Mouse (Mus musculus) heart, embryonic 16.5 days (tissue): ENCODE data around the gene Adamts1. TPM values are rescaled to one million over a fixed set of nuclear protein-coding genes. Genes with fewer than 3 reads are reported as not detected.

Experiments
- ATAC-seq: fragments of 200-750 bp; cut with Nextera tagmentation; replicated peaks from 2 replicates; pipeline ENCODE4 v1.8.0; 2017; ENCODE audit warnings: moderate number of reproducible peaks; ENCODE audit not compliant: insufficient read depth, low FRiP score; ENCODE audit errors: extremely low read depth
- H3K27ac ChIP-seq: fragments of 300-500 bp; sonication (generic); 2 replicates; pipeline ENCODE4 v1.5.1; 2014; ENCODE audit warnings: mild to moderate bottlenecking, low read length, control low read depth, moderate library complexity
- H3K27me3 ChIP-seq: fragments of 300-500 bp; sonication (generic); 2 replicates; pipeline ENCODE4 v1.6.1; 2014; ENCODE audit warnings: low read length, mixed read lengths; ENCODE audit not compliant: control insufficient read depth, insufficient read depth
- H3K36me3 ChIP-seq: fragments of 300-500 bp; sonication (generic); 2 replicates; pipeline ENCODE4 v1.6.1; 2014; ENCODE audit not compliant: control insufficient read depth, insufficient read depth
- H3K4me1 ChIP-seq: fragments of 300-500 bp; sonication (generic); 2 replicates; pipeline ENCODE4 v1.6.1; 2014; ENCODE audit warnings: low read length, mixed read lengths; ENCODE audit not compliant: control insufficient read depth, insufficient read depth
- H3K4me2 ChIP-seq: fragments of 300-500 bp; sonication (generic); 2 replicates; pipeline ENCODE4 v1.6.1; 2014; ENCODE audit warnings: low read depth, mild to moderate bottlenecking, control low read depth, low read length
- H3K4me3 ChIP-seq: fragments of 300-500 bp; sonication (generic); 2 replicates; pipeline ENCODE4 v1.5.1; 2014; ENCODE audit warnings: mild to moderate bottlenecking, control low read depth, low read length
- H3K9ac ChIP-seq: fragments of 300-500 bp; sonication (generic); 2 replicates; pipeline ENCODE4 v1.6.1; 2014; ENCODE audit warnings: low read length, control low read depth
- H3K9me3 ChIP-seq: fragments of 300-500 bp; sonication (generic); replicated peaks from 2 replicates; pipeline ENCODE4 v1.6.1; 2016; ENCODE audit warnings: low read length; ENCODE audit not compliant: control insufficient read depth
- WGBS: fragments of 180-500 bp; shearing (Covaris S2); extraction: QIAGEN DNeasy Blood & Tissue Kit; methylation state at CpG from one replicate; pipeline ENCODE4 v1.1.7; 2014; 5-methylcytosine and 5-hydroxymethylcytosine counted together
- polyA plus RNA-seq: library from polyadenylated mRNA; unstranded; fragments of >200 nt; fragmentation: Nextera tagmentation; extraction: Ambion mirVana; gene quantifications from 2 replicates; pipeline ENCODE4 v1.2.1, GENCODE M21; 2015

Adamts1 gene
- polyA plus RNA-seq, 1 experiment from 2014 or later, result 40.1 TPM

DNA sequence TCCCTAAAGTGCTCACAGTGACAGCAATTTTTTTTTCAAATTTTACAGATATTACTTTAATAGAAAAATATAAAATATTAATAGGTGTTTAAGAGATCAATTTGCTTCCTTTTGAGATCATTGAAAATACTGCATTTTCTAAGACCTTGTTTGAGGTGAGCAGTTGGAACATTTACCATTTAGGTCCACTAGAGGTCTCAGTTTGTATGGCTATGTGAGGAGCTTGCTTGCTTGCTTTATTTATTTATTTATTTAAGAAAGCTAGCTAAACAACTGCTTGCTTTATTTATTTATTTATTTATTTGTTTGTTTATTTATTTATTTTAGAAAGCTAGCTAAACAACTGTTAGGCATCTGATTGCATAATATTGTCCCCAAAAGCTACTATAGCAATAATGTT, 23.1 kb downstream of the Adamts1 start:
- ATAC-seq, result no peak
- no peak overlapping the region for H3K9ac ChIP-seq
- no peak overlapping the region for H3K4me2 ChIP-seq
- H3K4me1 ChIP-seq, result no peaks in the 10 kb centered on the region
- H3K27me3 ChIP-seq, result no peaks in the 10 kb centered on the region
- no peak overlapping the region for H3K4me3 ChIP-seq
- no peaks in the 10 kb centered on the region for H3K36me3 ChIP-seq
- H3K9me3 ChIP-seq, result no peaks in the 10 kb centered on the region
- no peak overlapping the region for H3K27ac ChIP-seq

DNA sequence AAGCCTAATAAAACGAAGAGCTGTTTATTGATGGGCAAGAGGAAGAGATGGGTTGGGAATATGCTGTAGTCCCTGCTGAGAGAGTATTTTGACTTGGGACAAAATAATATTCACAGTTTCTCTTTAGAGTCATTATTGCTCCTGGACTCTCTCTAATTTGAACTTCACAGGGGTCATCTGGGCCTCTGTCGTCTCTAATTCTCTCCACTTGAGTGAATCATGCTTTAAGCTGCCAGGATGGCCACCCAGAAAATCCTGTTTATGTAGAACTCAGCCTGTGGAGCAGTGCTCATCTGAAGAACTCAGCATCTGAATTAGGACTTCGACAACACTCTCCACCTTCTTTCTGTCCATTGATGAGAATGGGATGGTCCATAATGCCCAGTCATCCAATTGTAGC, 30.6 kb downstream of the Adamts1 start:
- Histone ChIP-seq H3K4me2 (no peak overlapping the region), H3K36me3 (no peaks in the 10 kb centered on the region), H3K27me3 (no peaks in the 10 kb centered on the region), H3K9ac (no peak overlapping the region), H3K4me3 (no peak overlapping the region), H3K27ac (no peak overlapping the region), H3K9me3 (no peaks in the 10 kb centered on the region), H3K4me1 (no peaks in the 10 kb centered on the region)
- no peak for ATAC-seq
- WGBS, result 68% methylated on average over 3 of the region's 3 CpGs

DNA sequence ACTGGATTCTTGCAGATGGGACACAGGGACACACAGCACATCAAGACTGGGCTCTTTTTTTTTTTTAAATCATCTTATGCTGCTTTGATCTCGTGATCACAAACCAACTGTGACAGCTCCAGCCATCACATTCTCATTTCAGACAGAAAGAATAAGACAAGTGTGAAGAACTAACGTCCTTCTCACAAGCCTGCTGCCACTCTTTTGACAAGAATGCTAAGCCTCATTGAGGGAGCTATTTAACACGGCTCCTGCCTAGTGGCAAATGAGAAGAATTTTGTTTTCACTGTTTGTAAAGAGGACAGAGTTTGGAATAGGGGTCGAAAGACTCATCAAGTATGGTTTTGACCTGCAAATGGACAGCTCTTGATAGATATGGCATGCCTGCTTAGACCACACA, 35.6 kb downstream of the Adamts1 start:
- no peak overlapping the region for H3K9ac ChIP-seq
- H3K27me3 ChIP-seq, result no peaks in the 10 kb centered on the region
- no peak overlapping the region for H3K4me3 ChIP-seq
- no peaks in the 10 kb centered on the region for H3K36me3 ChIP-seq
- H3K4me2 ChIP-seq, result no peak overlapping the region
- H3K4me1 ChIP-seq, result peaks cover 7% of the 10 kb centered on the region
- WGBS, result 56% methylated on average over 4 of the region's 4 CpGs
- no peaks in the 10 kb centered on the region for H3K9me3 ChIP-seq
- no peak for ATAC-seq
- H3K27ac ChIP-seq, result no peak overlapping the region

DNA sequence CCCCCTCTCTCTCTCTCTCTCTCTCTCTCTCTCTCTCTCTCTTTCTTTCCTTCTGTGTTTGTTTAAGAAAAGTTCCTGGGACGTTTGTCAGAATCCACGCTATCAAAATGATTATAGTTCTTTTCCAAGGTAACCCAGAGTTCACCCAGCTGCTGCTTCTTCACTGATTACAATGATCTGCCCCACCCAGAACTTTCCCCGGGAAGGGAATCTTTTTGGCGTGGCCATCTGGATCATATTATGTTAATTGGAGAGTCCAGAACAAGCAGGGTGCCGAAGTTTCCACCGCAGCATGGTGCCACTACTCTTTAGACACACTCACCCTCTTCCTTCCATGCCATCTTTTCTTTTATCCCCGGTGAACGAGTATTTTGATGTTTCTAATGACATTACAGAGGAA, 37.2 kb downstream of the Adamts1 start:
- WGBS, result 34% methylated on average over 8 of the region's 8 CpGs
- no peak overlapping the region for H3K4me3 ChIP-seq
- H3K9ac ChIP-seq, result no peak overlapping the region
- H3K4me2 ChIP-seq, result no peak overlapping the region
- H3K27me3 ChIP-seq, result no peaks in the 10 kb centered on the region
- no peak overlapping the region for H3K27ac ChIP-seq
- no peaks in the 10 kb centered on the region for H3K36me3 ChIP-seq
- H3K4me1 ChIP-seq, result peaks cover 11% of the 10 kb centered on the region
- no peaks in the 10 kb centered on the region for H3K9me3 ChIP-seq
- no peak for ATAC-seq

DNA sequence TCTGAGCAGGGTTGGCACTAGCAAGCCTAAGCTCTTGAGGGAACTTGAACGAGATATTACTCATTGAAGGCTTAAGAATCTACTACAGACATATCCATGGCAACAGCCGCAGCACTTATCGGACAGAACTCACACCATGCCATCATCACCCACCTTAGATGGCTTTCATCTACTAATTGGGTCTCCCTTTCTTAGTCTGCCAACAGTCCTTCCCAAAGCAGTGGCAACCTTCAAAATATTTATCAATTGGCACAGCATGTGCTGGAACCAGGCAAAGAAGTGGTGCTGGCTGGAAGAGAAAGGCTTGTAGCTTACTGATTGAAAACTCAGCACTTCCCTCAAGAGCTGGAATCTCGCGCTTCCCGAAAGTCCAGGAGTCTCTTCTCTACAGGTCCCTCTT, 37.7 kb downstream of the Adamts1 start:
- H3K27me3 ChIP-seq, result no peaks in the 10 kb centered on the region
- H3K9ac ChIP-seq, result no peak overlapping the region
- no peaks in the 10 kb centered on the region for H3K36me3 ChIP-seq
- 34% methylated on average over 6 of the region's 6 CpGs for WGBS
- no peak overlapping the region for H3K27ac ChIP-seq
- H3K4me2 ChIP-seq, result 0 out of 2 replicates have a peak overlapping the region, but pooled peaks have one; percentile 9
- no peaks in the 10 kb centered on the region for H3K9me3 ChIP-seq
- peaks cover 11% of the 10 kb centered on the region for H3K4me1 ChIP-seq
- peak; percentile 63 for ATAC-seq
- H3K4me3 ChIP-seq, result no peak overlapping the region

DNA sequence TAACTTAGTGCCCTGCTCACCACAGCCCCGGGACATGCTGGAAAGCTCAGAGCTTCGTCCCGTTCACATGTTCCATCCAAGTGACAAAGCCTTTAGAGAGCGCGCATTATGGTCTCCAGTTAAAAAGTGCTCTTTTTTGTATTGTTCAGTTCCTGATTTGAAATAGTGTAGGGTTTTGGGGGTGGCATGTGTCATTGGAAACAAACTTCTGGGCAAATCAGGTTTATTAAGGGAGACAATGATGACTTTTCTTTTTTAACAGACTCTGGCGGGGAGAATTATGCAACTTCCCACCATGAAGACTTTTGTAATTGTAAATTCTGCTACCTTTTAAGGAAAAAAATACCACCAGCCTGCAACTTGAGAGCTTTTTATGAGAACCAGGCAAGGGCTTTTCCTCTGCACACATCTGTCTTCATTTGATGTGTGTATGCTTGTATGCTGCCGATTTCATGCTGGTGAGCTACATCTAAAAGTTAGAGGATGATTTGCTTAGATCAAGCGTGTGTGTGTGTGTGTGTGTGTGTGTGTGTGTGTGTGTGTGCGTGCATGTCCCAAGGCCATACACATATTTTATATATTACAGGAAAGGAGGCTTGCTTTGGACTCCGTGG, 40.8 kb downstream of the Adamts1 start:
- WGBS, result 74% methylated on average over 10 of the region's 10 CpGs
- Histone ChIP-seq H3K9me3 (no peaks in the 10 kb centered on the region), H3K4me2 (no peak overlapping the region), H3K9ac (no peak overlapping the region), H3K4me3 (no peak overlapping the region), H3K27ac (no peak overlapping the region), H3K36me3 (no peaks in the 10 kb centered on the region), H3K27me3 (no peaks in the 10 kb centered on the region), H3K4me1 (peaks cover 11% of the 10 kb centered on the region)
- no peak for ATAC-seq

DNA sequence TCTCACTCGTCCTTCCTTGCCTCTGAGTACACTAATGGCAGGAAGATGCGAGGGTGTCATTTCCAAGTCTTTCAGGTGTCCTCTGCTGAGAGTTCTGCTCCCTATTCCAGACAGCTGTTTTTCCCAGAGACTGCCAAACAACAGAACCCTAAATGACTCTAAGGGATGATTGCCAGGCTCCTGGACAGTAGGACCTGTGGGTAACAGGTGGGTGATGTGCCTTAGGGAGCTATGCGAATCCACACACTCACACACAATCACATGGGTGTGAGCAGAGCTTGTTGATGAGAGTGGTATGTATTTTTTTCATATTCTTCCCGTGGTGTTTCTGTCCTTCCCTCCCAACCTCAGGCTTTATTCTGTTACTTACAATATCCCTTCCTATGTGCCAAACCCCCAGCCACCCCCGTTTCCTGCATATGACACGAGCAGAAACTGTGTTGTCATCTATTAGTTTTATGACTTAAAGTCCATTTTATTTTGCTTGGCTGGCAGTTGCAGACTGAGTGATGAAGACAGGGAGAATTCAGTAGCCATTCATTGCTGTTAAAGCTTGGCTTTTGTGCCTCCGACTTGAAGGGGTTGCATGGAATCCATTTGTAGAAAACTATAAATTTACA, 41.8 kb downstream of the Adamts1 start:
- Histone ChIP-seq H3K36me3 (no peaks in the 10 kb centered on the region), H3K9me3 (no peaks in the 10 kb centered on the region), H3K4me3 (no peak overlapping the region), H3K4me1 (peaks cover 14% of the 10 kb centered on the region), H3K9ac (no peak overlapping the region), H3K27ac (no peak overlapping the region), H3K27me3 (no peaks in the 10 kb centered on the region), H3K4me2 (no peak overlapping the region)
- WGBS, result 65% methylated on average over 7 of the region's 7 CpGs
- no peak for ATAC-seq

DNA sequence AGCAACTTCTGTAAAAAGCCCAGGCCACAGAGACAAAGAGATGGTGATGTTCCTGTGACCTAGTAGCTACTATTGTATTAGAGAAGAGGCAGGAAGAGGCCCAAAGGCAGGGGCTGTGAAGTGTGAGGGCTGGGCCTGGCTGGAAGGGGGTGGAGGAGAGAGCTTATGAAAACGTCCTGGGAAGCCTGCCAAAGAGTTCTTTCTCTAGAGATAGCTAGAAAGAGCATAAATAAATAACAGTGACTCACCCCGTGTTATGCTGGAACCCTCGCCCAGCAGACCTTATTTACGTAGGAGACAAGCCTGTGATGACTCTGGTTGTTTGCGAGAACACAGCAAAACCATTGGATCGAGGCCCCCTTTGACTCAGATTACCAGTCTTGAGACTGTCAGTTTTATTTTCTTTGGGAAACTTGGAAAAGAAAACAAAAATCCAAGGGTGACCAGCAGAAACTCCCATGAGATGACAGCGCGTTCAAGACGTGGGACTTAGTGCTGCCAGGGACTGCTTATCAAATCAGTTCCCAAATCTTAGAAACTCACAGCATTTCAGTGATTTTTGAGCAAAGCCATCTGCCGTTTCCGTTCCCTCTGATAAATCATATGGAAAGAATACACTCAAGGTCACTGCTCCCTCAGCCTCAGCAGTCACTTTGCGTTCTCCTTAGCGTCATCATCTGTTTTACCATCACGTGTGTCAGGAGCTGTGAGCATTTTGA, 46.7 kb downstream of the Adamts1 start:
- H3K4me2 ChIP-seq, result peak overlapping the region; percentile 46
- no peak overlapping the region; the same call in 1 of the 2 replicates for H3K9ac ChIP-seq
- H3K36me3 ChIP-seq, result no peaks in the 10 kb centered on the region
- 20% methylated on average over 14 of the region's 14 CpGs for WGBS
- peak overlapping the region; percentile 89 for H3K27ac ChIP-seq
- ATAC-seq, result peak; percentile 98
- peaks cover 16% of the 10 kb centered on the region for H3K4me1 ChIP-seq
- H3K4me3 ChIP-seq, result no peak overlapping the region
- H3K27me3 ChIP-seq, result no peaks in the 10 kb centered on the region
- H3K9me3 ChIP-seq, result no peaks in the 10 kb centered on the region

DNA sequence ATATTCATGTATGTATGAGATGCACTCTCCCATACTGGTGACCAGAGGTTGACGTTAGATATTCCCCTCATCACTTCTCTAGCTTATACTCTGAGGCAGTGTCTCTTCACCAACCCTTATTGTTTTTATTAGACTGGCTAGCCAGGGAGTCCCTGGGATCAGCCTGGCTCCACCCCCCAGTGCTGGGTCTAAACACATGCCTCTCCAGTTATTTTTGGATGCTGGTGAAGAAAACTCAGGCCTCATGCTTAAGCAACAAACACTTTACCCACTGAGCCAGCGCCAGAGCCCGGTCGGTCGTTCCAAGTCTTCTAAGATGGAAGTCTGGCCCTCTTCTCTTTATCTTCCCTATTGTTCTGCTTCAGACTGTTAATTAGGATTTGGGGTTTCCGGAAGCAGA, 53.6 kb downstream of the Adamts1 start:
- Histone ChIP-seq H3K27ac (peak overlapping the region; percentile 90), H3K4me1 (peaks cover 21% of the 10 kb centered on the region), H3K9me3 (no peaks in the 10 kb centered on the region), H3K4me2 (peak overlapping the region; percentile 9; the same call in 1 of the 2 replicates), H3K9ac (peak overlapping the region; percentile 46; the same call in 1 of the 2 replicates), H3K36me3 (no peaks in the 10 kb centered on the region), H3K27me3 (no peaks in the 10 kb centered on the region), H3K4me3 (no peak overlapping the region)
- WGBS, result 24% methylated on average over 6 of the region's 6 CpGs
- ATAC-seq, result peak; percentile 34; the same call in 1 of the 2 replicates
